Mouse (Mus musculus) intestine, postnatal 0 days (tissue): ENCODE data around the gene Zfp709. TPM values are rescaled to one million over a fixed set of nuclear protein-coding genes. Genes with fewer than 3 reads are reported as not detected.
A peak's percentile ranks its signal among the peaks of the same experiment; 100 is the strongest.
"Not testable (repeated sequence)": the region's sequence is repeated elsewhere in the genome, so short reads cannot be mapped to it uniquely, and the experiment has no call there.

Experiments
- ATAC-seq: fragments of 200-750 bp; cut with Nextera tagmentation; 2 replicates; pipeline ENCODE4 v1.8.0; 2017; ENCODE audit warnings: mild to moderate bottlenecking, moderate TSS enrichment, moderate library complexity
- H3K27ac ChIP-seq: fragments of 300-500 bp; sonication (generic); 2 replicates; pipeline ENCODE4 v1.5.1; 2014; ENCODE audit warnings: mild to moderate bottlenecking, low read depth, low read length, moderate library complexity
- H3K27me3 ChIP-seq: fragments of 300-500 bp; sonication (generic); replicated peaks from 2 replicates; pipeline ENCODE4 v1.6.1; 2014; ENCODE audit warnings: low read length, mixed read lengths; ENCODE audit not compliant: control insufficient read depth, insufficient read depth
- H3K36me3 ChIP-seq: fragments of 300-500 bp; sonication (generic); 2 replicates; pipeline ENCODE4 v1.6.1; 2014; ENCODE audit warnings: mild to moderate bottlenecking, moderate library complexity; ENCODE audit not compliant: control insufficient read depth, insufficient read depth
- H3K4me1 ChIP-seq: fragments of 300-500 bp; sonication (generic); replicated peaks from 2 replicates; pipeline ENCODE4 v1.6.1; 2014; ENCODE audit warnings: antibody characterized with exemption, low read length, mixed read lengths; ENCODE audit not compliant: control insufficient read depth, insufficient read depth
- H3K4me2 ChIP-seq: fragments of 300-500 bp; sonication (generic); replicated peaks from 2 replicates; pipeline ENCODE4 v1.6.1; 2014; ENCODE audit warnings: low read depth, mild to moderate bottlenecking, moderate library complexity
- H3K4me3 ChIP-seq: fragments of 300-500 bp; sonication (generic); 2 replicates; pipeline ENCODE4 v1.5.1; 2014; ENCODE audit warnings: low read depth, low read length
- H3K9ac ChIP-seq: fragments of 300-500 bp; sonication (generic); 2 replicates; pipeline ENCODE4 v1.6.1; 2014; ENCODE audit warnings: mild to moderate bottlenecking, low read depth, low read length
- H3K9me3 ChIP-seq: fragments of 300-500 bp; sonication (generic); 2 replicates; pipeline ENCODE4 v1.6.1; 2016; ENCODE audit warnings: mixed run types; ENCODE audit not compliant: control insufficient read depth
- CTCF ChIP-seq: sonication (generic); IDR thresholded peaks from 2 replicates; pipeline ENCODE4 v1.5.1; 2016; ENCODE audit warnings: low read depth, mild to moderate bottlenecking, control low read depth, antibody characterized with exemption, moderate library complexity
- WGBS: fragments of 180-500 bp; shearing (Covaris S2); extraction: QIAGEN DNeasy Blood & Tissue Kit; methylation state at CpG from one replicate; pipeline ENCODE4 v1.1.7; 2014; 5-methylcytosine and 5-hydroxymethylcytosine counted together
- polyA plus RNA-seq: library from polyadenylated mRNA; unstranded; fragments of >200 nt; fragmentation: Nextera tagmentation; extraction: Ambion mirVana; gene quantifications from 2 replicates; pipeline ENCODE4 v1.2.1, GENCODE M21; 2015

The Zfp709 gene
- 4.0 and 4.8 TPM in 2 replicates for polyA plus RNA-seq

GRCm38 (mm10) chr8:71881618-71882274 lies at the start of gene Zfp709:
TSS of gene Zfp709 (plus strand) at chr8:71882019.
- no peak for TF ChIP-seq CTCF
- Histone ChIP-seq H3K4me2 (peak within 1 kb of the TSS; percentile 94), H3K27ac (peak within 1 kb of the TSS; percentile 63), H3K4me3 (peak within 1 kb of the TSS; percentile 63), H3K4me1 (no peaks in the 10 kb centered on the region), H3K9me3 (peaks cover 18% of the 10 kb centered on the region), H3K36me3 (peaks cover 16% of the 10 kb centered on the region), H3K9ac (peak within 1 kb of the TSS; percentile 65), H3K27me3 (no peaks in the 10 kb centered on the region)
- peak; percentile 85 for ATAC-seq
- 5% methylated on average over 45 of the region's 45 CpGs for WGBS

- not testable (repeated sequence) for H3K27me3 ChIP-seq, H3K4me1 ChIP-seq, ATAC-seq, H3K4me2 ChIP-seq, H3K9me3 ChIP-seq, H3K36me3 ChIP-seq, H3K4me3 ChIP-seq, H3K9ac ChIP-seq, H3K27ac ChIP-seq
- WGBS = 80% methylated on average over 4 of the region's 4 CpGs
Measured at GRCm38 (mm10) chr8:71838207-71838606, 43.6 kb upstream of the Zfp709 start.

GRCm38 (mm10) chr8:71841201-71841817 lies 40.5 kb upstream of the Zfp709 start:
- WGBS = 87% methylated on average over 3 of the region's 3 CpGs
- H3K9ac ChIP-seq, H3K4me1 ChIP-seq, H3K36me3 ChIP-seq, ATAC-seq, H3K4me3 ChIP-seq, H3K4me2 ChIP-seq, H3K9me3 ChIP-seq, H3K27me3 ChIP-seq, H3K27ac ChIP-seq: not testable (repeated sequence)

GRCm38 (mm10) chr8:71842476-71842875 lies 39.3 kb upstream of the Zfp709 start:
- not testable (repeated sequence) for H3K9ac ChIP-seq, H3K9me3 ChIP-seq, ATAC-seq, H3K36me3 ChIP-seq, H3K27ac ChIP-seq, H3K4me3 ChIP-seq, H3K4me2 ChIP-seq, H3K27me3 ChIP-seq, H3K4me1 ChIP-seq
- WGBS = 70% methylated on average over 2 of the region's 2 CpGs

- ATAC-seq, H3K4me1 ChIP-seq, H3K4me3 ChIP-seq, H3K9ac ChIP-seq, H3K36me3 ChIP-seq, H3K27ac ChIP-seq, H3K4me2 ChIP-seq, H3K9me3 ChIP-seq, H3K27me3 ChIP-seq: not testable (repeated sequence)
- 83% methylated on average over 1 of the region's 1 CpGs for WGBS
Measured at GRCm38 (mm10) chr8:71844453-71844852, 37.4 kb upstream of the Zfp709 start.

- not testable (repeated sequence) for H3K27ac ChIP-seq, H3K4me3 ChIP-seq, H3K4me1 ChIP-seq, H3K4me2 ChIP-seq, ATAC-seq, H3K36me3 ChIP-seq, H3K27me3 ChIP-seq, H3K9me3 ChIP-seq, H3K9ac ChIP-seq
- WGBS = 78% methylated on average over 1 of the region's 1 CpGs
Measured at GRCm38 (mm10) chr8:71845993-71846483, 35.8 kb upstream of the Zfp709 start.

- H3K9ac ChIP-seq, H3K4me2 ChIP-seq, H3K27ac ChIP-seq, ATAC-seq, H3K4me1 ChIP-seq, H3K4me3 ChIP-seq, H3K9me3 ChIP-seq, H3K36me3 ChIP-seq, H3K27me3 ChIP-seq: not testable (repeated sequence)
- WGBS = 87% methylated on average over 2 of the region's 2 CpGs
Measured at GRCm38 (mm10) chr8:71846745-71847144, 35.1 kb upstream of the Zfp709 start.

GRCm38 (mm10) chr8:71851014-71851413 lies 30.8 kb upstream of the Zfp709 start:
- H3K27me3 ChIP-seq, H3K36me3 ChIP-seq, H3K4me2 ChIP-seq, ATAC-seq, H3K27ac ChIP-seq, H3K4me1 ChIP-seq, H3K9ac ChIP-seq, H3K9me3 ChIP-seq, H3K4me3 ChIP-seq: not testable (repeated sequence)
- WGBS = 77% methylated on average over 1 of the region's 1 CpGs

GRCm38 (mm10) chr8:71853360-71853759 lies 28.5 kb upstream of the Zfp709 start:
- not testable (repeated sequence) for H3K9me3 ChIP-seq, H3K4me2 ChIP-seq, H3K4me3 ChIP-seq, H3K36me3 ChIP-seq, H3K27ac ChIP-seq, H3K9ac ChIP-seq, ATAC-seq, H3K4me1 ChIP-seq, H3K27me3 ChIP-seq
